Mouse (Mus musculus) liver, postnatal 0 days (tissue): ENCODE measurements around the gene Apbb1ip.

Source experiments
- CTCF ChIP-seq: sonication (generic); IDR thresholded peaks from 2 replicates; pipeline ENCODE4 v1.5.1; 2016; ENCODE audit warnings: antibody characterized with exemption, low read depth
- EP300 ChIP-seq: IDR thresholded peaks from 2 replicates; pipeline ENCODE4 v1.6.1; 2016; ENCODE audit warnings: antibody characterized with exemption, low read depth, mild to moderate bottlenecking

DNA sequence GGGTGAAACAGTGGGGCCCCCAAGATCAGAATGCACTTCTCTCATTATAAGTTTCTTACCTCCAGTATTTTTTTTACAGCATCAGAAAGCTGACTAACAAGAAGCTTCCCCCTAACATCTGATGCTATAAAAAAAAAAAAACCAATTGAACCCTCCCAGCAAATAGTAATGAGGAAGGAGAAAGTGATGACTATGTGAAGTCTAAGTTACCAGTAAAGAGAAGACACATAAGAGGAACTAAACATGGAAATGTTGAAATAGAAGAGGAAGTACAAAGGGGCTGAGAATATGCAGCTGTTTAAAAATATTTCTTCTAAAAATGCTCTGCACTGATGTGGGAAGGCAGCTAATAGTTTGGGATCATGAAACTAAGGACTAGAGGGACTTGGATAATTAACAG, 27.1 kb upstream of the Apbb1ip start:
- no peak for TF ChIP-seq CTCF
- TF ChIP-seq EP300, result no peak
